23 mouse cellular contexts compared by ENCODE assay signal in the genomic region with DNA sequence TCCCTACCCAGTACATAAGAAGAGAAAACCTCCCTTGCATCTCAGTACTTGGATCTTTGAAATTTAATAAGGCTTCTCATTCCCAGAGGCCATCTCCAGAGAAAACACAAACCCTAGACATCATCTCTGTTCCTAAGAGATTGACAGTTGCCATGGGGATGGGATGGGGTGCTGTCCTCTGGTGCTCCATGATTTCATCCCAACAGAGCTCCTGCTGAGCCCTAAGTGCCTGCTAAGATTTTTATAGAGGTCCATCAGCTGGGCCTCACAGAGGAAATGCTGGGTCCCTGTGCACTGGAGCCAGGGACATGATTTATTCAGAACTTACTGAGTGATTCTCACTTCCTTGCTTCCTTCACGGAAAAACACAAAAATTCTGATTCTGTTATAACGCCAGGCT.
A peak's percentile ranks its signal among the peaks of the same experiment; 100 is the strongest.
DNase-seq lines count a peak whose midpoint lies in the region; ATAC-seq and TF ChIP-seq lines count a peak whose summit lies in the region.
"Had no signal": no experiment of that assay in that cellular context is flagged by ENCODE, and none has a peak within 500 bp of the region (broad histone marks: within the 10 kb centered on the region; RNA-seq: fewer than 3 reads in every experiment).

No protein-coding gene starts in this region.

- no peak overlapping the region for H3K9ac ChIP-seq in embryonic facial prominence, embryonic 14.5 days (ENCODE audit: low read depth, low read length)
- no peak overlapping the region for H3K9ac ChIP-seq in midbrain, embryonic 11.5 days (ENCODE audit: low read length)
- no peak overlapping the region for H3K9ac ChIP-seq in midbrain, embryonic 15.5 days
- H3K9ac ChIP-seq: embryonic facial prominence, embryonic 12.5 days; forebrain, embryonic 12.5 days; forebrain, postnatal 0 days; limb, embryonic 12.5 days; liver, embryonic 15.5 days; lung, embryonic 15.5 days had no signal

- H3K4me3 ChIP-seq in embryonic facial prominence, embryonic 14.5 days (ENCODE audit: low read depth, low read length) = no peak overlapping the region
- H3K4me3 ChIP-seq in embryonic facial prominence, embryonic 10.5 days = no peak overlapping the region
- H3K4me3 ChIP-seq in midbrain, embryonic 11.5 days (ENCODE audit: low read depth, low read length) = no peak overlapping the region
- H3K4me3 ChIP-seq in midbrain, embryonic 10.5 days = no peak overlapping the region
- H3K4me3 ChIP-seq in midbrain, embryonic 15.5 days = no peak overlapping the region
- H3K4me3 ChIP-seq: embryonic facial prominence, embryonic 12.5 days; forebrain, embryonic 12.5 days; limb, embryonic 12.5 days; liver, embryonic 15.5 days; lung, embryonic 15.5 days had no signal

- 76% methylated on average over 2 of the region's 2 CpGs for WGBS in embryonic facial prominence, embryonic 14.5 days
- WGBS in embryonic facial prominence, embryonic 10.5 days = 90% methylated on average over 2 of the region's 2 CpGs
- WGBS in midbrain, embryonic 11.5 days = 97% methylated on average over 2 of the region's 2 CpGs
- WGBS in midbrain, embryonic 10.5 days = 91% methylated on average over 2 of the region's 2 CpGs
- 74% methylated on average over 2 of the region's 2 CpGs for WGBS in midbrain, embryonic 15.5 days

- TF ChIP-seq CTCF in brain, embryonic 14.5 days (IDR thresholded peaks at IDR 0.05; ENCODE audit: borderline replicate concordance, extremely low read depth, insufficient read depth, insufficient read length) = no peak

- H3K36me3 ChIP-seq in embryonic facial prominence, embryonic 14.5 days (ENCODE audit: control insufficient read depth, insufficient read depth, low read length) = no peaks in the 10 kb centered on the region
- H3K36me3 ChIP-seq in embryonic facial prominence, embryonic 10.5 days (replicated peaks) = no peaks in the 10 kb centered on the region
- no peaks in the 10 kb centered on the region for H3K36me3 ChIP-seq in midbrain, embryonic 11.5 days (ENCODE audit: control insufficient read depth, insufficient read depth, low read length)
- H3K36me3 ChIP-seq in midbrain, embryonic 10.5 days = no peaks in the 10 kb centered on the region
- no peaks in the 10 kb centered on the region for H3K36me3 ChIP-seq in midbrain, embryonic 15.5 days (replicated peaks)
- H3K36me3 ChIP-seq: embryonic facial prominence, embryonic 12.5 days; forebrain, embryonic 12.5 days; limb, embryonic 12.5 days; liver, embryonic 15.5 days; lung, embryonic 15.5 days had no signal

- DNase-seq in embryonic facial prominence, embryonic 14.5 days (ENCODE audit: low spot score) = no peak
- no peak for DNase-seq in embryonic facial prominence, embryonic 10.5 days (ENCODE audit: low spot score)
- DNase-seq in midbrain, embryonic 11.5 days (ENCODE audit: low spot score, missing footprints) = no peak
- no peak for DNase-seq in midbrain, embryonic 10.5 days (ENCODE audit: low spot score)
- peak; percentile 19 for DNase-seq in brain, embryonic 14.5 days (ENCODE audit: low read depth)
- DNase-seq in cerebellum, postnatal 25 days = no peak
- no peak for DNase-seq in urinary bladder, postnatal 14 days (ENCODE audit: low spot score)
- DNase-seq: adrenal gland, postnatal 14 days; cerebellum, adult 18-20 months; cerebellum, postnatal 10 days; forebrain, postnatal 0 days; gastrocnemius, postnatal 10 days; heart, postnatal 36 days; kidney, postnatal 14 days; thymus, postnatal 25 days had no signal

- no peaks in the 10 kb centered on the region for H3K9me3 ChIP-seq in embryonic facial prominence, embryonic 14.5 days (ENCODE audit: control insufficient read depth, low read length)
- H3K9me3 ChIP-seq in embryonic facial prominence, embryonic 10.5 days = no peaks in the 10 kb centered on the region
- H3K9me3 ChIP-seq in midbrain, embryonic 11.5 days (ENCODE audit: control insufficient read depth, low read length) = no peaks in the 10 kb centered on the region
- no peaks in the 10 kb centered on the region for H3K9me3 ChIP-seq in midbrain, embryonic 10.5 days (replicated peaks)
- H3K9me3 ChIP-seq in midbrain, embryonic 15.5 days = no peaks in the 10 kb centered on the region
- H3K9me3 ChIP-seq: embryonic facial prominence, embryonic 12.5 days; forebrain, embryonic 12.5 days; limb, embryonic 12.5 days; liver, embryonic 15.5 days; lung, embryonic 15.5 days had no signal

- no peaks in the 10 kb centered on the region for H3K27me3 ChIP-seq in embryonic facial prominence, embryonic 14.5 days (replicated peaks; ENCODE audit: control insufficient read depth, insufficient read depth, low read length)
- no peaks in the 10 kb centered on the region for H3K27me3 ChIP-seq in embryonic facial prominence, embryonic 10.5 days (replicated peaks; ENCODE audit: low read depth, poor library complexity, severe bottlenecking)
- no peaks in the 10 kb centered on the region for H3K27me3 ChIP-seq in midbrain, embryonic 11.5 days (ENCODE audit: control insufficient read depth, insufficient read depth, low read length)
- H3K27me3 ChIP-seq in midbrain, embryonic 10.5 days (ENCODE audit: low read depth, poor library complexity, severe bottlenecking) = no peaks in the 10 kb centered on the region
- no peaks in the 10 kb centered on the region for H3K27me3 ChIP-seq in midbrain, embryonic 15.5 days (replicated peaks)
- H3K27me3 ChIP-seq: embryonic facial prominence, embryonic 12.5 days; forebrain, embryonic 12.5 days; limb, embryonic 12.5 days; liver, embryonic 15.5 days; lung, embryonic 15.5 days had no signal

- H3K4me1 ChIP-seq in embryonic facial prominence, embryonic 14.5 days (ENCODE audit: control insufficient read depth, insufficient read depth, low read length) = no peaks in the 10 kb centered on the region
- H3K4me1 ChIP-seq in embryonic facial prominence, embryonic 10.5 days = no peaks in the 10 kb centered on the region
- no peaks in the 10 kb centered on the region for H3K4me1 ChIP-seq in midbrain, embryonic 11.5 days (ENCODE audit: control insufficient read depth, insufficient read depth, low read length)
- H3K4me1 ChIP-seq in midbrain, embryonic 10.5 days = no peaks in the 10 kb centered on the region
- no peaks in the 10 kb centered on the region for H3K4me1 ChIP-seq in midbrain, embryonic 15.5 days
- H3K4me1 ChIP-seq: embryonic facial prominence, embryonic 12.5 days; forebrain, embryonic 12.5 days; limb, embryonic 12.5 days; liver, embryonic 15.5 days; lung, embryonic 15.5 days had no signal

- no peak overlapping the region for H3K27ac ChIP-seq in embryonic facial prominence, embryonic 14.5 days (replicated peaks; ENCODE audit: low read depth, low read length)
- no peak overlapping the region for H3K27ac ChIP-seq in embryonic facial prominence, embryonic 10.5 days (replicated peaks)
- no peak overlapping the region for H3K27ac ChIP-seq in midbrain, embryonic 11.5 days (ENCODE audit: low read depth, low read length)
- no peak overlapping the region for H3K27ac ChIP-seq in midbrain, embryonic 10.5 days (replicated peaks)
- no peak overlapping the region for H3K27ac ChIP-seq in midbrain, embryonic 15.5 days
- H3K27ac ChIP-seq: embryonic facial prominence, embryonic 12.5 days; forebrain, embryonic 12.5 days; limb, embryonic 12.5 days; liver, embryonic 15.5 days; lung, embryonic 15.5 days had no signal

- no peak for TF ChIP-seq POLR2A in brain, embryonic 14.5 days (IDR thresholded peaks at IDR 0.05; ENCODE audit: borderline replicate concordance, extremely low read depth, insufficient read depth, insufficient read length, poor library complexity, severe bottlenecking)

- ATAC-seq in embryonic facial prominence, embryonic 14.5 days (ENCODE audit: low read depth) = 0 out of 2 replicates have a peak, but pooled peaks have one; percentile 41
- peak; percentile 27; the same call in 1 of the 2 replicates for ATAC-seq in midbrain, embryonic 11.5 days (ENCODE audit: low FRiP score)
- peak; percentile 56; the same call in 1 of the 2 replicates for ATAC-seq in midbrain, embryonic 15.5 days (replicated peaks)
- ATAC-seq: forebrain, postnatal 0 days; intestine, postnatal 0 days had no signal

- H3K4me2 ChIP-seq in embryonic facial prominence, embryonic 14.5 days (ENCODE audit: low read depth, low read length) = no peak overlapping the region
- no peak overlapping the region for H3K4me2 ChIP-seq in midbrain, embryonic 11.5 days
- no peak overlapping the region for H3K4me2 ChIP-seq in midbrain, embryonic 15.5 days
- H3K4me2 ChIP-seq: embryonic facial prominence, embryonic 12.5 days; forebrain, embryonic 12.5 days; heart, embryonic 11.5 days; limb, embryonic 12.5 days; liver, embryonic 15.5 days; lung, embryonic 15.5 days had no signal
